Mouse (Mus musculus) hindbrain, embryonic 15.5 days (tissue): Measurements from ENCODE around the gene Znrf1. TPM values are rescaled to one million over a fixed set of nuclear protein-coding genes. Genes with fewer than 3 reads are reported as not detected.

ENCODE experiments used
- ATAC-seq: fragments of 200-750 bp; cut with Nextera tagmentation; 2 replicates; pipeline ENCODE4 v1.8.0; 2017; ENCODE audit warnings: low read depth, moderate number of reproducible peaks, moderate TSS enrichment; ENCODE audit not compliant: low FRiP score
- H3K27ac ChIP-seq: fragments of 300-500 bp; sonication (generic); replicated peaks from 2 replicates; pipeline ENCODE4 v1.5.1; 2015; ENCODE audit warnings: mild to moderate bottlenecking, inconsistent platforms
- H3K27me3 ChIP-seq: fragments of 300-500 bp; sonication (generic); 2 replicates; pipeline ENCODE4 v1.6.1; 2015; ENCODE audit warnings: control low read depth, inconsistent platforms
- H3K36me3 ChIP-seq: fragments of 300-500 bp; sonication (generic); 2 replicates; pipeline ENCODE4 v1.6.1; 2015; ENCODE audit warnings: control low read depth, inconsistent platforms
- H3K4me1 ChIP-seq: fragments of 300-500 bp; sonication (generic); replicated peaks from 2 replicates; pipeline ENCODE4 v1.6.1; 2015; ENCODE audit warnings: control low read depth, inconsistent platforms
- H3K4me2 ChIP-seq: fragments of 300-500 bp; sonication (generic); 2 replicates; pipeline ENCODE4 v1.6.1; 2015; ENCODE audit warnings: moderate library complexity, mild to moderate bottlenecking, inconsistent platforms
- H3K4me3 ChIP-seq: fragments of 300-500 bp; sonication (generic); 2 replicates; pipeline ENCODE4 v1.5.1; 2015; ENCODE audit warnings: mild to moderate bottlenecking, inconsistent platforms
- H3K9ac ChIP-seq: fragments of 300-500 bp; sonication (generic); 2 replicates; pipeline ENCODE4 v1.6.1; 2015; ENCODE audit warnings: inconsistent platforms
- H3K9me3 ChIP-seq: fragments of 300-500 bp; sonication (generic); 2 replicates; pipeline ENCODE4 v1.6.1; 2016; ENCODE audit warnings: control low read depth, inconsistent platforms
- WGBS: fragments of 180-500 bp; shearing (Covaris S2); methylation state at CpG from one replicate; pipeline ENCODE4 v1.1.7; 2015; 5-methylcytosine and 5-hydroxymethylcytosine counted together
- polyA plus RNA-seq: library from polyadenylated mRNA; unstranded; fragments of >200 nt; fragmentation: Nextera tagmentation; extraction: Ambion mirVana; gene quantifications from 2 replicates; pipeline ENCODE4 v1.2.1, GENCODE M21; 2015

The Znrf1 gene
- polyA plus RNA-seq, 1 experiment from 2014 or later, result 106 TPM

DNA sequence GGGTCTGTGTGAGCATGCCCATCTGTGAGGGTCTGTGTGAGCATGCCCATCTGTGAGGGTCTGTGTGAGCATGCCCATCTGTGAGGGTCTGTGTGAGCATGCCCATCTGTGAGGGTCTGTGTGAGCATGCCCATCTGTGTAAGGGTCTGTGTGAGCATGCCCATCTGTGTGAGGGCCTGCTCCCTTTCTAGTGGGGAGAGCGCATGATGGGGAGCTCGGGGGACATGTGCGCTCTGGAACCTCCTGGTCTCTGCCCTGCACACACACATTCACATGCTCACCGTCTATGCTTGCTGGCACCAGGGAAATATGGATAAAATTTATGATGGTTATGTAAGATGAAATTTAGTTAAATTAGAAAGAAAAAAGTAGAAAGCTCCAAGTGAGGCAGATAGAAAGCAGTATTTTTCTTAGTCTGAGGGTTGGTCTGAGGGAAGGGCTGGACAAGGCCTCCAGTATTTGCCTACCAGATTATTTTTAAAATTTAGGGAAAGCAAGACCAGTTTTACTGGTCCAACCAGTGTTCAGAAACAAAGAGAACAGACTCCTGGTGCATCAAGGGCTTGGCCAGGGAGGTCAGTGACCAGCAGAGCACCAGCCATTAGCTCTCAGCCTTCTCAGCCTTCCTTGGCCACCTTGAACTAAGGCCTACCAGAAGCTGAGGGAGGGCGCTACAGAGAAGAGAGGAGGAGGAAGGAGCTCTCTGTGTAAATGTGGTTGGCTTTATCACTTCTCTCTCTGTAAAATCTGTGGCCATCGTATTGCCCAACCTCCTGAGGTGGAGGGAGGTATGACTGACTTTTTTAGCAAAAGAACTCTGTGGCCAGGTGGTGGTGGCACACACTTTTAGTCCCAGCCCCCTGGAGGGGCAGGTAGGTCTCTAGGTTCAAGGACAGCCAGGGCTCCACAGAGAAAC is 79.1 kb downstream of the Znrf1 start:
- Histone ChIP-seq H3K4me1 (no peaks in the 10 kb centered on the region; the same call in 1 of the 2 replicates), H3K9me3 (no peaks in the 10 kb centered on the region), H3K4me2 (no peak overlapping the region), H3K36me3 (peaks cover 7% of the 10 kb centered on the region; the same call in 1 of the 2 replicates), H3K27ac (no peak overlapping the region), H3K9ac (no peak overlapping the region), H3K4me3 (no peak overlapping the region), H3K27me3 (no peaks in the 10 kb centered on the region)
- ATAC-seq, result no peak
- 92% methylated on average over 6 of the region's 6 CpGs for WGBS

- H3K36me3 ChIP-seq, result peaks cover 17% of the 10 kb centered on the region; the same call in 1 of the 2 replicates
- H3K9me3 ChIP-seq, result no peaks in the 10 kb centered on the region
- H3K27ac ChIP-seq, result no peak overlapping the region
- ATAC-seq, result no peak
- peaks cover 3% of the 10 kb centered on the region for H3K4me1 ChIP-seq
- no peaks in the 10 kb centered on the region for H3K27me3 ChIP-seq
- no peak overlapping the region for H3K4me3 ChIP-seq
- H3K9ac ChIP-seq, result no peak overlapping the region
- H3K4me2 ChIP-seq, result no peak overlapping the region
- 48% methylated on average over 6 of the region's 6 CpGs for WGBS
These were observed 81.9 kb downstream of the Znrf1 start for GRCm38 (mm10) chr8:111617812-111618211.

DNA sequence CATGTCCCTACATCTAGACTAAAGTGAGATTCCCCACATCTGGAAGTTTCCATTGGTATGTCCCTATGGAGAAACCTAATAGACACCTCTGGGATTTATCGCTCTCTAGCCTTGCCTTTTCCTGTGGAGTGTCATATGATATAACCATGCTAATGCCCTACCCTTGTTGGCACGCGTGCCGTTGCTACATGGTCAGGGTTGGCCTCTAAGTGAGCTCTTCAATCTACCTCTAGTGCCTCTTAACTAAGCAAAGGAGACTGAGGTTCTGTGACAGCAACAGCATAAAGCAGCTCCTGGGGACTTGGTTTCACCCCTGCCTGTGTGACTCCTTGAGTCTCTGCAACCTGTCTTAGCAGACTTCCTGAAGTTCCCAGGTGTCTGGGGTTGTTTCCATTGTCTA is 82.4 kb downstream of the Znrf1 start:
- Histone ChIP-seq H3K9me3 (no peaks in the 10 kb centered on the region), H3K27me3 (no peaks in the 10 kb centered on the region), H3K27ac (no peak overlapping the region), H3K4me1 (peaks cover 3% of the 10 kb centered on the region), H3K4me3 (no peak overlapping the region), H3K9ac (no peak overlapping the region), H3K36me3 (0 out of 2 replicates have a peak, but pooled peaks cover 14% of the 10 kb centered on the region), H3K4me2 (no peak overlapping the region)
- ATAC-seq, result no peak
- WGBS, result 91% methylated on average over 4 of the region's 4 CpGs

GRCm38 (mm10) chr8:111619936-111620335 is 84.0 kb downstream of the Znrf1 start:
- ATAC-seq, result no peak
- no peaks in the 10 kb centered on the region for H3K9me3 ChIP-seq
- WGBS, result 83% methylated on average over 1 of the region's 1 CpGs
- H3K36me3 ChIP-seq, result peaks cover 11% of the 10 kb centered on the region; the same call in 1 of the 2 replicates
- H3K27ac ChIP-seq, result no peak overlapping the region
- H3K4me1 ChIP-seq, result peaks cover 3% of the 10 kb centered on the region
- H3K9ac ChIP-seq, result no peak overlapping the region
- no peak overlapping the region for H3K4me3 ChIP-seq
- no peaks in the 10 kb centered on the region for H3K27me3 ChIP-seq
- no peak overlapping the region for H3K4me2 ChIP-seq

GRCm38 (mm10) chr8:111622104-111622503 is 86.2 kb downstream of the Znrf1 start:
- ATAC-seq, result no peak
- no peaks in the 10 kb centered on the region for H3K9me3 ChIP-seq
- H3K27me3 ChIP-seq, result no peaks in the 10 kb centered on the region
- no peak overlapping the region for H3K9ac ChIP-seq
- peaks cover 11% of the 10 kb centered on the region; the same call in 1 of the 2 replicates for H3K36me3 ChIP-seq
- H3K27ac ChIP-seq, result no peak overlapping the region
- H3K4me2 ChIP-seq, result no peak overlapping the region
- 61% methylated on average over 3 of the region's 3 CpGs for WGBS
- H3K4me1 ChIP-seq, result peaks cover 3% of the 10 kb centered on the region; the same call in 1 of the 2 replicates
- H3K4me3 ChIP-seq, result no peak overlapping the region

DNA sequence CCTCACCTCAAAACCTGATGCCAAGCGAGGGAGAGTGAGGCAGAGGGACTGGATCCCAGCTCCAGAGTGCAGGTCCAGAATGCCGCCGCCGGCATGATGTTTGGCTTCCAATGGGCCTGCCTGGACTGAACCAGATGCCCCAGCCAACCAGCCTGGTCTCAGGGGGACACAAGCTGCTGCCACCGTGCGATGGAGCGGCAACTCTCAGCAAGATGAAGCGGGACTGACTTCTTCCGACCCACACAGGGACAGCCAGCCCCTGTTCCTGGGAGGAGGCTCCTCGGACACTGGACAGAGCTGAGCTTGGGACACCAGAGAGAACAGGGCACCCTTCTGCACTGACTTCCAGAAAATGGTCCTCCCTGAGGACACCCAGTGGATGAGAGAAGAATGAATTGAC is 86.7 kb downstream of the Znrf1 start:
- Histone ChIP-seq H3K4me1 (peaks cover 3% of the 10 kb centered on the region; the same call in 1 of the 2 replicates), H3K27ac (no peak overlapping the region), H3K4me3 (no peak overlapping the region), H3K4me2 (no peak overlapping the region), H3K36me3 (peaks cover 11% of the 10 kb centered on the region; the same call in 1 of the 2 replicates), H3K9ac (no peak overlapping the region), H3K27me3 (no peaks in the 10 kb centered on the region), H3K9me3 (no peaks in the 10 kb centered on the region)
- ATAC-seq, result no peak
- 50% methylated on average over 10 of the region's 10 CpGs for WGBS

GRCm38 (mm10) chr8:111624081-111624852 is 88.4 kb downstream of the Znrf1 start:
- no peak overlapping the region for H3K9ac ChIP-seq
- WGBS, result 80% methylated on average over 12 of the region's 12 CpGs
- H3K4me1 ChIP-seq, result peaks cover 3% of the 10 kb centered on the region; the same call in 1 of the 2 replicates
- H3K27ac ChIP-seq, result no peak overlapping the region
- peaks cover 11% of the 10 kb centered on the region; the same call in 1 of the 2 replicates for H3K36me3 ChIP-seq
- H3K4me3 ChIP-seq, result no peak overlapping the region
- no peaks in the 10 kb centered on the region for H3K9me3 ChIP-seq
- ATAC-seq, result no peak
- H3K4me2 ChIP-seq, result no peak overlapping the region
- H3K27me3 ChIP-seq, result no peaks in the 10 kb centered on the region

DNA sequence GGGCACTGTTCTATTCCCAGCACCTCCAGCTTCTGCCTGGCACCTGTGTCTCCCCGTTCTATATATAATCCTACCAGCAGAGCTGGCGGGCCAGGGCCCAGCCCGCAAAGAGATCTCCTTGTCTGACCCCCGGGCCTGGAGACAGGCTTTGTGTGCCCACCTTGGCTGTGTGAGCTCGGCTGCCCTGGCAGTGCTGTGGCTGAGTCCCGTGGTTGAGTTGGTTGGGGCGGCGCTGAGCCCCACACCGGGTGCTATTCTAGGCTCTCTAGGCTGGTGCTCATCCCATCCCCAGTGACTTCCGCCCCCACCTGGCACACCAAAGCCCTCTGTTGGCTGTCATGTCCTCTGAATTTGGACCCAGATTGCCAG is 88.9 kb downstream of the Znrf1 start:
- Histone ChIP-seq H3K4me2 (no peak overlapping the region), H3K4me1 (peaks cover 6% of the 10 kb centered on the region), H3K27me3 (no peaks in the 10 kb centered on the region), H3K9me3 (no peaks in the 10 kb centered on the region), H3K36me3 (peaks cover 11% of the 10 kb centered on the region; the same call in 1 of the 2 replicates), H3K4me3 (no peak overlapping the region), H3K9ac (no peak overlapping the region), H3K27ac (no peak overlapping the region)
- no peak for ATAC-seq
- WGBS, result 91% methylated on average over 10 of the region's 10 CpGs

- no peak overlapping the region for H3K4me2 ChIP-seq
- H3K27me3 ChIP-seq, result no peaks in the 10 kb centered on the region
- H3K4me3 ChIP-seq, result no peak overlapping the region
- H3K36me3 ChIP-seq, result peaks cover 10% of the 10 kb centered on the region; the same call in 1 of the 2 replicates
- H3K9me3 ChIP-seq, result no peaks in the 10 kb centered on the region
- 36% methylated on average over 6 of the region's 6 CpGs for WGBS
- H3K4me1 ChIP-seq, result peaks cover 9% of the 10 kb centered on the region
- ATAC-seq, result no peak
- no peak overlapping the region for H3K27ac ChIP-seq
- H3K9ac ChIP-seq, result no peak overlapping the region
These were observed 90.0 kb downstream of the Znrf1 start for GRCm38 (mm10) chr8:111625694-111626527.

DNA sequence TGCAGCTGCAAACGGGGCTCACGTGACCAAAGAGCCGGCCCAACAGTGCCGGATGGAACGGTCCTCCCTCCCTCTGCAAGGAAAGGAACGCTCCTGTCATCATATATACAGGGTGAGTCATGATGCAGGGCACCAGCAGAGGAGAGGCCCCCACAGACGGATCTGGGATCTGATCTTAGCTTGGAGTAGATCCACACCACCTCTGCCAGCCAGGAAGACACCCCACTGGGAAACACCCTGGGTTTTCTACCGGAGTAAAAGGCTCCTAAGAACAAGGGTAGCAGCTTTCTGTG is 90.6 kb downstream of the Znrf1 start:
- no peak overlapping the region for H3K27ac ChIP-seq
- peaks cover 7% of the 10 kb centered on the region; the same call in 1 of the 2 replicates for H3K36me3 ChIP-seq
- H3K27me3 ChIP-seq, result no peaks in the 10 kb centered on the region
- no peak overlapping the region for H3K9ac ChIP-seq
- 78% methylated on average over 8 of the region's 8 CpGs for WGBS
- H3K9me3 ChIP-seq, result no peaks in the 10 kb centered on the region
- H3K4me3 ChIP-seq, result no peak overlapping the region
- no peak overlapping the region for H3K4me2 ChIP-seq
- ATAC-seq, result no peak
- H3K4me1 ChIP-seq, result peaks cover 6% of the 10 kb centered on the region

DNA sequence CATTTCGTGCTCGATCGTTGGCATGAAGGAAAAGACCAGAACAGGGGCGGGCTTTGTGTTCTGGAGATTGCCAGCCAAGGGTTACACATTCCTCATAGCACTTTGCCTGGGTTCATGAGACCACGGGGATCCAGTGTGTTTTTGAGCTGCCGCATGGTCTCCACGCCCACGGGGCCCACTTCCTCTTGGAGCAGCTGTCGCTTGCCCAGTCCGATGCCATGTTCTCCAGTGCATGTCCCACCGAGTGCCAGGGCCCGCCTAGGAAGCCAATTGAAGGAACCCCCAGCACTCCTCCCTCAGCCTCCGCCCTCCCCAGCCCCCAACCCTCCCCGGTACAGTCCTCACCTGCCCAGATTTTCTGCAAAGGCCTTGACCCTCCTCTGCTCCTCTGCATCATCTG is 91.0 kb downstream of the Znrf1 start:
- no peak for ATAC-seq
- peaks cover 2% of the 10 kb centered on the region; the same call in 1 of the 2 replicates for H3K36me3 ChIP-seq
- H3K4me2 ChIP-seq, result no peak overlapping the region
- WGBS, result 96% methylated on average over 14 of the region's 14 CpGs
- H3K9me3 ChIP-seq, result no peaks in the 10 kb centered on the region
- no peak overlapping the region for H3K27ac ChIP-seq
- H3K4me3 ChIP-seq, result no peak overlapping the region
- no peaks in the 10 kb centered on the region for H3K27me3 ChIP-seq
- peaks cover 6% of the 10 kb centered on the region for H3K4me1 ChIP-seq
- H3K9ac ChIP-seq, result no peak overlapping the region
